Mouse (Mus musculus) liver (tissue): Measurements from ENCODE around the gene Mfsd6l.

Experiments used
- DNase-seq: peaks from one replicate; pipeline ENCODE4 v3.0.0-alpha.2; 2020; ENCODE audit warnings: mixed read lengths

Mfsd6l gene

DNA sequence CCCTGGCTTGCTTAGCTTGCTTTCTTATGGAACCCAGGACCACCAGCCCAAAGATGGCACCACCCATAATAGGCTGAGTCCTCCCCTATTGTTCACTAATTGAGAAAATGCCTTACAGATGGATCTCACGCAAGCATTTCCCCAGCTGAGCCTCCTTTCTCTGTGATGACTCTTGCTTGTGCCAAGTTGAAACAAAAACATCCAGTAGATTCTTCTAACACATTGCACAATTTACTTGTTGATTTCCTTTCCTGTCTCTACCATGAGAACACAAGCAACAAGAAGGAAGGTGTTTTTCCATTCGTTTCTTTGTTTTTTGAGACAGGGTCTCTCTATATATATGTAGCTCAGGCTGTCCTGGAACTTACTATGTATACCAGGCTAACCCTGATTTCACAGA, 51.1 kb downstream of the Mfsd6l start:
- DNase-seq: no peak
